ENCODE assay signal across 31 mouse cellular contexts in genomic region chr11:117665189-117665588, GRCm38 (mm10). TPM values are rescaled to one million over a fixed set of nuclear protein-coding genes. Genes with fewer than 3 reads are reported as not detected.
A peak's percentile ranks its signal among the peaks of the same experiment; 100 is the strongest.
DNase-seq lines count a peak whose midpoint lies in the region; ATAC-seq and TF ChIP-seq lines count a peak whose summit lies in the region.
"Had no signal": no experiment of that assay in that cellular context is flagged by ENCODE, and none has a peak within 500 bp of the region (broad histone marks: within the 10 kb centered on the region; RNA-seq: fewer than 3 reads in every experiment).

No protein-coding gene starts in this region.

- DNase-seq in CH12.LX (ENCODE audit: extremely low read depth) (no peak), ES-E14 (ENCODE audit: low read depth, low spot score) (no peak)
- peak; percentile 28 for DNase-seq in brain, adult 2 months (ENCODE audit: low read depth, low spot score)
- DNase-seq in cerebellum, postnatal 25 days = no peak
- no peak for DNase-seq in left cerebral cortex, postnatal 25 days (ENCODE audit: low spot score in 2 of 2)
- DNase-seq: adrenal gland, adult 8-10 months; adrenal gland, postnatal 25 days; B cell, adult 2 months; cerebellum, adult 18-20 months; cerebellum, adult 9-10 months; cerebellum, postnatal 14 days; embryo, embryonic 11 days; gastrocnemius, postnatal 25 days; heart, postnatal 10 days; heart, postnatal 36 days; kidney, adult 11 months; kidney, adult 8-10 months had no signal

- no peaks in the 10 kb centered on the region for H3K36me3 ChIP-seq in hindbrain, embryonic 13.5 days
- no peaks in the 10 kb centered on the region for H3K36me3 ChIP-seq in hindbrain, embryonic 16.5 days (ENCODE audit: control insufficient read depth, insufficient read depth, low read length)
- peaks cover 0 to 16% of the 10 kb centered on the region in 2 experiments for H3K36me3 ChIP-seq in CH12.LX (replicated peaks in 1 of 2; ENCODE audit: control insufficient read depth in 1 of 2, insufficient read depth in 1 of 2, low read length in 1 of 2)
- no peaks in the 10 kb centered on the region for H3K36me3 ChIP-seq in ES-E14 (ENCODE audit: control insufficient read depth, insufficient read depth, low read length, poor library complexity, severe bottlenecking)
- H3K36me3 ChIP-seq: forebrain, embryonic 12.5 days; forebrain, embryonic 15.5 days; heart, embryonic 12.5 days; heart, embryonic 15.5 days had no signal

- no peak for TF ChIP-seq CTCF in CH12.LX (conservative IDR thresholded peaks at IDR 0.05 in 1 of 2, IDR thresholded peaks at IDR 0.05 in 1 of 2; ENCODE audit: low read depth in 2 of 2, low read length in 2 of 2)

- no peak for TF ChIP-seq POLR2A in CH12.LX (IDR thresholded peaks at IDR 0.05; ENCODE audit: low read depth, low read length)

- in situ Hi-C loops in CH12.LX (cut with MboI; ENCODE audit: low pct_ligation_motif_present, low pct_unique_long_range_greater_than_20kb, low sequenced_read_pairs) (no loop called here), ES-E14 (cut with MboI; ENCODE audit: low sequenced_read_pairs in 2 of 2, unreplicated experiment in 2 of 2) (no loop called here)

- no peak for TF ChIP-seq RAD21 in CH12.LX (IDR thresholded peaks at IDR 0.05; ENCODE audit: low read depth, low read length)

- H3K9ac ChIP-seq in hindbrain, embryonic 13.5 days = no peak overlapping the region
- no peak overlapping the region for H3K9ac ChIP-seq in hindbrain, embryonic 16.5 days (ENCODE audit: low read depth, low read length)
- H3K9ac ChIP-seq in CH12.LX (ENCODE audit: insufficient read depth, low read depth) = no peak overlapping the region
- H3K9ac ChIP-seq in ES-E14 (ENCODE audit: insufficient read depth, low read depth, low read length, poor library complexity, severe bottlenecking) = no peak overlapping the region
- H3K9ac ChIP-seq: embryonic facial prominence, embryonic 13.5 days; forebrain, embryonic 12.5 days; forebrain, embryonic 15.5 days; heart, embryonic 12.5 days; heart, embryonic 15.5 days had no signal

- H3K79me2 ChIP-seq in CH12.LX (replicated peaks; ENCODE audit: control insufficient read depth, extremely low read depth, insufficient read depth, poor library complexity, severe bottlenecking) = peaks cover 76% of the 10 kb centered on the region

- no peak overlapping the region for H3K4me3 ChIP-seq in hindbrain, embryonic 13.5 days
- no peak overlapping the region for H3K4me3 ChIP-seq in hindbrain, embryonic 16.5 days (ENCODE audit: low read length)
- H3K4me3 ChIP-seq in CH12.LX (replicated peaks in 1 of 3; ENCODE audit: low read depth in 2 of 3, low read length in 2 of 3, poor library complexity in 1 of 3) (no peak overlapping the region), ES-E14 (ENCODE audit: insufficient read depth in 1 of 2, low read depth in 1 of 2, low read length in 2 of 2, poor library complexity in 1 of 2, severe bottlenecking in 1 of 2) (no peak overlapping the region)
- H3K4me3 ChIP-seq: embryonic facial prominence, embryonic 10.5 days; embryonic facial prominence, embryonic 13.5 days; erythroblast, embryonic 14.5 days; forebrain, embryonic 12.5 days; forebrain, embryonic 15.5 days; heart, embryonic 12.5 days; heart, embryonic 15.5 days had no signal

- intact Hi-C loops in left cerebral cortex, postnatal 25 days (cut with DNase I) = no loop called here

- dilution Hi-C loops in CH12.LX (cut with MboI; ENCODE audit: extremely low pct_ligation_motif_present, extremely low pct_unique_long_range_greater_than_20kb, low sequenced_read_pairs) = no loop called here

- WGBS in hindbrain, embryonic 13.5 days = 46% methylated on average over 3 of the region's 3 CpGs
- WGBS in hindbrain, embryonic 16.5 days = 42% methylated on average over 3 of the region's 3 CpGs

- H3K27ac ChIP-seq in hindbrain, embryonic 13.5 days = 0 out of 2 replicates have a peak overlapping the region, but pooled peaks have one; percentile 44
- H3K27ac ChIP-seq in hindbrain, embryonic 16.5 days (ENCODE audit: low read depth, low read length) = no peak overlapping the region
- H3K27ac ChIP-seq in CH12.LX (ENCODE audit: insufficient read depth, low read depth) (no peak overlapping the region), ES-E14 (ENCODE audit: insufficient read depth, low read depth, low read length, poor library complexity, severe bottlenecking) (no peak overlapping the region)
- H3K27ac ChIP-seq: embryonic facial prominence, embryonic 10.5 days; embryonic facial prominence, embryonic 13.5 days; forebrain, embryonic 12.5 days; forebrain, embryonic 15.5 days; heart, embryonic 15.5 days; hindbrain, postnatal 0 days had no signal

- H3K4me2 ChIP-seq in hindbrain, embryonic 13.5 days = no peak overlapping the region
- H3K4me2 ChIP-seq in hindbrain, embryonic 16.5 days (ENCODE audit: low read length) = no peak overlapping the region
- no peak overlapping the region for H3K4me2 ChIP-seq in CH12.LX (ENCODE audit: insufficient read depth, low read depth, poor library complexity, severe bottlenecking)
- H3K4me2 ChIP-seq: embryonic facial prominence, embryonic 13.5 days; forebrain, embryonic 12.5 days; forebrain, embryonic 15.5 days; heart, embryonic 12.5 days; heart, embryonic 15.5 days had no signal

- no peaks in the 10 kb centered on the region for H3K9me3 ChIP-seq in hindbrain, embryonic 13.5 days
- H3K9me3 ChIP-seq in hindbrain, embryonic 16.5 days (ENCODE audit: control insufficient read depth, low read length) = no peaks in the 10 kb centered on the region
- no peaks in the 10 kb centered on the region for H3K9me3 ChIP-seq in CH12.LX (replicated peaks; ENCODE audit: low read length)
- H3K9me3 ChIP-seq in ES-E14 (ENCODE audit: control insufficient read depth, insufficient read depth, low read depth, low read length) = no peaks in the 10 kb centered on the region
- H3K9me3 ChIP-seq: embryonic facial prominence, embryonic 10.5 days; embryonic facial prominence, embryonic 13.5 days; forebrain, embryonic 12.5 days; forebrain, embryonic 15.5 days; G1E; heart, embryonic 12.5 days; heart, embryonic 15.5 days had no signal

- peaks cover 55% of the 10 kb centered on the region for H3K4me1 ChIP-seq in hindbrain, embryonic 13.5 days (replicated peaks)
- H3K4me1 ChIP-seq in hindbrain, embryonic 16.5 days (ENCODE audit: control insufficient read depth, insufficient read depth, low read depth, low read length) = peaks cover 19% of the 10 kb centered on the region
- peaks cover 22 to 96% of the 10 kb centered on the region in 2 experiments for H3K4me1 ChIP-seq in CH12.LX (ENCODE audit: control insufficient read depth in 1 of 2, insufficient read depth in 2 of 2)
- no peaks in the 10 kb centered on the region; a peak in 1 of 4 replicates for H3K4me1 ChIP-seq in ES-E14 (ENCODE audit: control insufficient read depth in 2 of 2, insufficient read depth in 2 of 2, low read length in 2 of 2, poor library complexity in 1 of 2)

- 0 out of 2 replicates have a peak, but pooled peaks have one; percentile 13 for TF ChIP-seq EP300 in CH12.LX (IDR thresholded peaks at IDR 0.05; ENCODE audit: low read length)

- no peak for ATAC-seq in hindbrain, embryonic 13.5 days (ENCODE audit: low FRiP score)
- no peak for ATAC-seq in hindbrain, embryonic 16.5 days
- ATAC-seq: activated CD4-positive, CD25-positive, alpha-beta regulatory T cell, adult 4 months; forebrain, embryonic 15.5 days; hindbrain, postnatal 0 days; inflammation-experienced regulatory T-cells, adult 6 months; Patski had no signal

- H3K27me3 ChIP-seq in hindbrain, embryonic 13.5 days = no peaks in the 10 kb centered on the region
- no peaks in the 10 kb centered on the region for H3K27me3 ChIP-seq in hindbrain, embryonic 16.5 days (replicated peaks; ENCODE audit: control insufficient read depth, insufficient read depth, low read length)
- H3K27me3 ChIP-seq in CH12.LX (replicated peaks) = no peaks in the 10 kb centered on the region
- H3K27me3 ChIP-seq: embryonic facial prominence, embryonic 13.5 days; forebrain, embryonic 12.5 days; forebrain, embryonic 15.5 days; heart, embryonic 12.5 days; heart, embryonic 15.5 days; Patski had no signal

TF ChIP-seq in CH12.LX, 34 proteins besides CTCF, POLR2A, EP300 and RAD21:
- TF ChIP-seq SIN3A (IDR thresholded peaks at IDR 0.05; ENCODE audit: low read length) = peak; percentile 44; the same call in 1 of the 2 replicates
- no peak for TF ChIP-seq HCFC1 (IDR thresholded peaks at IDR 0.05; ENCODE audit: low read depth, low read length)
- TF ChIP-seq POLR2AphosphoS2 (IDR thresholded peaks at IDR 0.05; ENCODE audit: low read depth, low read length) = no peak

TF ChIP-seq in ES-E14, 5 proteins besides CTCF, POLR2A, EP300 and RAD21:
- TF ChIP-seq MAFK (IDR thresholded peaks at IDR 0.05; ENCODE audit: insufficient read depth, low read depth, low read length) (no peak), HCFC1 (IDR thresholded peaks at IDR 0.05; ENCODE audit: borderline replicate concordance, insufficient read depth, low read length) (no peak), ZC3H11A (IDR thresholded peaks at IDR 0.05; ENCODE audit: borderline replicate concordance, low read depth, low read length) (no peak), CHD2 (IDR thresholded peaks at IDR 0.05; ENCODE audit: low read depth, low read length) (no peak), ZNF384 (IDR thresholded peaks at IDR 0.05; ENCODE audit: low read depth, low read length) (peak; percentile 82)

RNA-seq across cellular contexts. Expression of gene Tnrc6c, which starts 11.1 kb away (rescaled TPM):
- polyA plus RNA-seq in hindbrain, embryonic 13.5 days (2015; fragmentation: Nextera tagmentation; extraction: Ambion mirVana) = 24.9 and 27.3 TPM in 2 replicates
- 18.9 and 21.4 TPM in 2 replicates for polyA plus RNA-seq in hindbrain, embryonic 16.5 days (2015; fragmentation: Nextera tagmentation; extraction: Ambion mirVana)
- 16.7 and 17.2 TPM in 2 replicates for total RNA-seq in CH12.LX (2012; rRNA removed)
- 6.1 and 6.9 TPM in 2 replicates for total RNA-seq in CH12.LX (2014; rRNA removed)
- polyA plus RNA-seq in CH12.LX (2012; ENCODE audit: insufficient read length, low read depth) = 12.2 and 12.8 TPM in 2 replicates
- 21.5 and 32.4 TPM in 2 replicates for total RNA-seq in ES-E14 (2012; rRNA removed)
- 10 to 100 TPM; 53.4 to 55.2 TPM for total RNA-seq in left cerebral cortex, postnatal 25 days (2021)
